Mouse (Mus musculus) embryonic facial prominence, embryonic 10.5 days (tissue): ENCODE results near the gene Synj2. TPM values are rescaled to one million over a fixed set of nuclear protein-coding genes. Genes with fewer than 3 reads are reported as not detected.

ENCODE experiments used
- DNase-seq: peaks from one replicate; pipeline ENCODE4 v3.0.0-alpha.2; 2017; ENCODE audit warnings: low spot score
- H3K27ac ChIP-seq: fragments of 300-500 bp; sonication (generic); replicated peaks from 2 replicates; pipeline ENCODE4 v1.5.1; 2016; ENCODE audit warnings: mild to moderate bottlenecking
- H3K27me3 ChIP-seq: fragments of 300-500 bp; sonication (generic); replicated peaks from 2 replicates; pipeline ENCODE4 v1.6.1; 2016; ENCODE audit warnings: low read depth, mild to moderate bottlenecking; ENCODE audit not compliant: poor library complexity, severe bottlenecking
- H3K36me3 ChIP-seq: fragments of 300-500 bp; sonication (generic); replicated peaks from 2 replicates; pipeline ENCODE4 v1.6.1; 2016; ENCODE audit warnings: mild to moderate bottlenecking, moderate library complexity
- H3K4me1 ChIP-seq: fragments of 300-500 bp; sonication (generic); 2 replicates; pipeline ENCODE4 v1.6.1; 2016
- H3K4me3 ChIP-seq: fragments of 300-500 bp; sonication (generic); 2 replicates; pipeline ENCODE4 v1.5.1; 2016; ENCODE audit warnings: mild to moderate bottlenecking, moderate library complexity
- H3K9me3 ChIP-seq: fragments of 300-500 bp; sonication (generic); 2 replicates; pipeline ENCODE4 v1.6.1; 2016; ENCODE audit warnings: mild to moderate bottlenecking
- WGBS: fragments of 180-500 bp; shearing (Covaris S2); methylation state at CpG from one replicate; pipeline ENCODE4 v1.1.7; 2016; 5-methylcytosine and 5-hydroxymethylcytosine counted together
- polyA plus RNA-seq: library from polyadenylated mRNA; unstranded; fragments of >200 nt; fragmentation: Nextera tagmentation; extraction: Ambion mirVana; gene quantifications from 2 replicates; pipeline ENCODE4 v1.2.1, GENCODE M21; 2016

Synj2 gene
- polyA plus RNA-seq, 1 experiment from 2014 or later: 1.8 TPM

DNA sequence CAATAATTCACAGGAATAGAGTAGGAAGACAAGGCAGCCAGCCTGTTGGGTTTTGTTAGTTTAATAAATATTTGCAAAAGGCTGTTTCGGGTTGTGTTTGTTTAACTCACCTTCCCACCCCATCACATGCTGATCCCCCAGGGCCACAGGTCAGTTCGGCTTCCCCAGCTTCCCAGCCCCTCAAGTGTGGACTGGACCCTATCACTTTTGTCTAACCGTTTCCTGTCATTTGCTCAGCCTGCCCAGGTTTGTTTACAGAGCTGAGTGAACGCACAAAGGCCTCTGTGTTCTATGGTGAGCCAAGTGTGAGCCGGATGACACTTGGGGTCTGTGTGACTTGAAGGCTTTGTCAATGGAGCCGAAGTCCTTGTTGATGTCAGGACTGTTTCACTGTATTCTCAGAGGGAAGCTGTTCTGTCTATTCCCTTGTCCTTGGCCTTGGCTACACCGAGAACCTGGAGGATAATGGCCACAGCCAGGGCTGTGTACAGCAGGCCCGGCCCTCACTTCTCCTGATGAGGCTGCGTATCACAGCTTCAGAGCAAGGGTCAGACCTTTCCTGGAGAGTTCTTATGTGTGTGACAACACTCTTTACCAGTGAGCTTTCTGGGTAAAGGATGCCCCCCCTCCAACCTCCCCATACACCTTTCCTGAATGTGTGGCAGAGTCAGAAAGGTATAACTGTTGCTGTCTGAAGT lies 24.2 kb downstream of the Synj2 start:
- DNase-seq: peak; percentile 37
- WGBS: 33% methylated on average over 9 of the region's 9 CpGs

DNA sequence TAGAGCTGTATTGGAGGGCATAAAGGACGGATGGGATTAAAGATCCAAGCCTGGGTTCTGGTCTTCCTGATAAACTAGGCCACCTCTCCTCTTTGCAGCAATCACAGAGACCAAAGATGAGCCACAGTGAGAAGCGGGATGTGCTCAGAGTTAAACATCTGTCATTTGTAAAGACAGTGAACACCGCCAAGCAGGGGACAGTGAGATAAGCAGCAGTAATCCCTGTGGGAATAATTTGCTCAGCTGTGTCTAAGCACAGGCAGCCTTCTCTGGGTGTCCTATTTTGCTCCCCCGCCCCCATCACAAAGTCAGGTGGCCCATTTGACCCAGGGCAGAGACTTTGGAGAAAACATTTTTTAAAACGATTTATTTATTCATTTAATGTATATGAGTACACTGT lies 25.6 kb downstream of the Synj2 start:
- Histone ChIP-seq H3K27me3 (no peaks in the 10 kb centered on the region), H3K36me3 (no peaks in the 10 kb centered on the region), H3K4me3 (no peak overlapping the region), H3K9me3 (0 out of 2 replicates have a peak, but pooled peaks cover 5% of the 10 kb centered on the region), H3K27ac (no peak overlapping the region), H3K4me1 (peaks cover 15% of the 10 kb centered on the region)
- DNase-seq: no peak
- WGBS: 83% methylated on average over 5 of the region's 5 CpGs

More for the DNA sequence above, 24.2 kb downstream of the Synj2 start:
- Histone ChIP-seq H3K27ac (peak overlapping the region; percentile 54), H3K4me3 (no peak overlapping the region), H3K36me3 (no peaks in the 10 kb centered on the region), H3K27me3 (no peaks in the 10 kb centered on the region), H3K4me1 (peaks cover 18% of the 10 kb centered on the region), H3K9me3 (0 out of 2 replicates have a peak, but pooled peaks cover 5% of the 10 kb centered on the region)

DNA sequence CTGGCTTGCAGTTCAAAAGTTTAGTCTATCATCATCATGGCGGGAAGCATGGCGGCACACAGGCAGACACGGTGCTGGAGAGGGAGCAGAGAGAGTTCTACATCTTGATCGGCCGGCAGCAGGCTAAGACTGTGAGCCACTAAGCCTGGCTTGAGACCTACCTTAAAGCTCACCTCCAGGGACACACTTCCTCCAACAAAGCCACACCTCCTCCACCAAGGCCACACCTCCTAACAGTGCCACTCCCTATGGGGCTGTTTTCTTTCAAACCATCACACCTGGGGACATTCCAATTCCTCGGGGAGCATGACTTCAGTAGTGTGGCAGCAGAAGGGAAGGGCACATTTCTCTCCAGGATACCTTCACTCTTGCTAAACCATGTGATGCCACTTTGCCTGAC lies 27.5 kb downstream of the Synj2 start:
- WGBS: 59% methylated on average over 6 of the region's 6 CpGs
- Histone ChIP-seq H3K4me3 (no peak overlapping the region), H3K27ac (no peak overlapping the region), H3K36me3 (no peaks in the 10 kb centered on the region), H3K27me3 (no peaks in the 10 kb centered on the region), H3K9me3 (no peaks in the 10 kb centered on the region), H3K4me1 (peaks cover 19% of the 10 kb centered on the region)
- DNase-seq: no peak

DNA sequence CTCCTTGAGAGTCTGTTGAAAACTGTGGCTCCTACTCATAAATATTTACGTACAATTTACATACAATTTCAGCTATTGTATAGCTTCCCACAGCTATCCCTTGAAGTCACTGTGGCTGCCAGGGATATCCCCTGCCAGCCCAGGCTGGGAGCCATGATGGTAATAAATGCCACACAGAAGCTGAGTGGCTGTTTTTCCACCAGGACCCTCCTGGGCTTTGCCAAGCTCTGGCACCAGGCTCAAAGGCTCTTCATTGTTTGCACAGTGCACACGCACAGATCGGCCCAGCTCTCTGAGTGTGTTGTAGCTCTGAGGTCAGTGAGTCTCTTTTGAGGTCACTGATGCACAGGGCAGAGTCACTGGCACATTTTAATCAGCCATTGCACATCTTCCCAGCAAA lies 28.2 kb downstream of the Synj2 start:
- no peak for DNase-seq

DNA sequence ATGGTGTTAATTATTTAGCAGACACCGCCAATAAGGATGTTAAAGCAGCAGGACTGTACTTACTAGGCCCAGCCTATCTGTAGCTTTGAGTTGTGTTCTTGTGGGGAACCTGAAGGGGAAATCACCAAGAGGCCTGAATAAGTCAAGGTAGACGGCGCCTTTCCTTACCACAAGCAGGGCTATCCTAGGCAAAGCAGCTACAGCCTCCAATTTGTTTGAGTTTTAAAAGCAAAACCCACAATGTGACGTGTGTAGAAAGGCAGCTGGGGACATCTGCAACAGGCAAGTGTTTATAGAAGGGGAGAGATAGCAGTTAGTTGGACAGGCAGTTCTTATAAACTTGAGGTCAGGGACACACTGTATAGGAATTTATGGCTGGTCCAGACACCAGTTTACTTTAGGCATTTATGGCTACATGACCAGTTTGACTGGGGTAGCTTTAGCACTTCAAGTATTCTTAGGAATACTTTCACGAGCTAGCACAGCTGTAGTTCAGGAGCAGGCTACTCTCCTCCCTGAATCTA lies 29.3 kb downstream of the Synj2 start:
- no peak for DNase-seq
- H3K27ac ChIP-seq: no peak overlapping the region
- 87% methylated on average over 5 of the region's 5 CpGs for WGBS
- no peaks in the 10 kb centered on the region for H3K9me3 ChIP-seq
- no peaks in the 10 kb centered on the region for H3K27me3 ChIP-seq
- H3K36me3 ChIP-seq: no peaks in the 10 kb centered on the region
- H3K4me1 ChIP-seq: peaks cover 15% of the 10 kb centered on the region
- no peak overlapping the region for H3K4me3 ChIP-seq

More for the DNA sequence above, 28.2 kb downstream of the Synj2 start:
- Histone ChIP-seq H3K36me3 (no peaks in the 10 kb centered on the region), H3K9me3 (no peaks in the 10 kb centered on the region), H3K27me3 (no peaks in the 10 kb centered on the region), H3K4me1 (peaks cover 19% of the 10 kb centered on the region), H3K27ac (no peak overlapping the region), H3K4me3 (no peak overlapping the region)
- WGBS: 73% methylated on average over 3 of the region's 3 CpGs

DNA sequence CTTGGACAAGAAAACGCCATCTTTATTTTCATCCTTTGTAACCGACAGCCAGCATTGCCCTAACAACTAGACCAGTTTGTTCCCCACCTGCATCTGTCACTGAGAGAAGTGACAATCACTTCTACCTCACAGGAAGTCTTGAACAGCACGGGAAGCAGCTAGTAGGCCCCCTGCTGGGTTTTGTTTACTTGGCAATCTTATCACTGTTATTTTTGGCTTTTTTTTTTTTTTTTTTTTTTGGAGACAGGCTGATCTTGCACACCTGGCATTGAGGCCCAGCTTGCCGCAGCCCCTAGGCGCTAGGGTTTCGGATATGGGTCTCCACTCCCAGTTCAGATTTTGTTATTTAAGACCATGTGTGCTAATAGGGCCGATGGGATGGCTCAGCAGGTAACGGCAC lies 32.5 kb downstream of the Synj2 start:
- no peaks in the 10 kb centered on the region for H3K9me3 ChIP-seq
- H3K4me1 ChIP-seq: peaks cover 43% of the 10 kb centered on the region
- H3K4me3 ChIP-seq: no peak overlapping the region
- H3K27ac ChIP-seq: no peak overlapping the region
- 72% methylated on average over 8 of the region's 8 CpGs for WGBS
- H3K27me3 ChIP-seq: no peaks in the 10 kb centered on the region
- DNase-seq: no peak
- H3K36me3 ChIP-seq: no peaks in the 10 kb centered on the region

DNA sequence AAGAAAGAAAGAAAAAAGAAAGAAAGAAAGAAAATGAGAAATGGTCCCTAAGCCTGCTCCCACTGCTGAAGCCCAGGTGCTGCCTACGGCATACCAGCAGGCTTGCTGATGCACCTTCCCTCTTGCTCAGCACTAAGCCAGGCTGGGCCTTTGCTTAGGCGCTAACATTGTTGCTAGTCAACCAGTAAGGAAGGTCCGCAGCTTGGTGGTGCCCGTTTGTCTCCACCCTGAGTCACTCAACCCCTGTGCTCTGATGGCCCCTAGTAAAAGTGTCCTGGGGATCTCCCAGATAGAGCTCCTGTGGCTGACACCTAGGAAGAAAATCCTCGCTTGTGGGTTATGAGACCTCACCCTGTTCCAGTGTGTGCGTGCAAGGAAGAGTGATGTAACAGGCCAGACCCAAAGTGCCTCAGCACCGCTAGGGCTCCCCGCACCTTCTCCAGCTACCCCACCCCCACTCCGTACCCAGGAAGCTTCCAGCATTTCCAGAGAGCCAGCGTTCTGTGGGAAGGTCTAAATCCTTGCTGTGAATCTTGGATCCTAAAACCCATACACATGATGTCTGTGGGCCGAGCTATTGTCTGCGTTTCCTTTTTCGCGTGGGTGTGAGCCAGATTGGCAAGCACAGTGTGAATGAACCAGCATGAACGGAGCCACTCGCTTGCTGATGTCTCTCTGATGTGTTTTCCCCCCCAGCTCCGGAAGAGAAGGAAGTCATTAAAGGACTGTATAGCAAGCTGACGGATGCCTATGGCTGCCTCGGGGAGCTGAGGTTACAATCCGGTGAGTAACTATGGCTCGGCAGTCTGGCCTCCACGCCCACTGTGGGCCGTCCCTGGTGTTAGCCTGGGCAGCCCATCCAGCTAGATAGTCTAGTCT lies 34.3 kb downstream of the Synj2 start:
- DNase-seq: peak; percentile 30
- Histone ChIP-seq H3K27ac (peak overlapping the region; percentile 45), H3K36me3 (no peaks in the 10 kb centered on the region), H3K4me1 (peaks cover 41% of the 10 kb centered on the region), H3K9me3 (no peaks in the 10 kb centered on the region), H3K27me3 (no peaks in the 10 kb centered on the region), H3K4me3 (no peak overlapping the region)
- 53% methylated on average over 23 of the region's 23 CpGs for WGBS

DNA sequence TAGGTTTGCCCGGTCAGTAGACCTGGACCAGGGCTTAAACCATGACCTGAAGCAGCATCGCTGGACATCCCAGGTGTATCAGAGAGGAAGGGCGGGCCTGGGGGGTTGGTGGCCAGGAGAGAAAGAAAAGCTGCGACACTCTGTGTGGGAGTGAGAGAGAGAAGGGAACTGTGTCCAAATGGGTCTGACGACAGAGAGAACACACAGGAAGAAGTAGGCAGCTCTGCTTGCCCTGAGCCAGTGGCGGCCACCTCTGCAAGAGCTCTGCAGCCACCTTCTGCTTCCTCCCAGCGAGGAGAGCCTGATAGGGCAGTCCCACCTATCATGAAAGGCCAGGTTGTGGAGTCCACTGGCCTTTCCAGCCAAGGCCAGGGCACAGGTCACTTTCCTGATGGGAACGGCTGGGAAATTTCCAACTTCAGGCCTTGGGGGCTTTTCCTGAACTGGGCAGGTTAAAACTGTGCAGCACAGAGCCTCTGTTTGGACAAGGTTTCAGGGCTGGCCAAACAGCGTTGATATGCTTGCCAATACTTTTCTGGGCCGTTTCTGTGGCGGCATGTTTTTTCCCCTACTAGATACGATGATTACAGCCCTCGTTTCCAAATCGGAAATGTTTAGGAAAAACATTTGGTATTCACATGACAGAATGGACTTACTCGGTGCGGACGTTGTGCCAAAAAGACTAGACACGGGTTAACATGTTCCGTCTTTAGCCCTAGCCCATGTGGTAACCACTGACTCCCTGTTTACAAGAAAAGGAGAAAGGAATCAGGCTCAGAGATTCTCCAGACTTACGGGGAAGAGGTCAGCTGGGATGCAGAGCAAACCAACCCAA lies 35.4 kb downstream of the Synj2 start:
- WGBS: 70% methylated on average over 20 of the region's 20 CpGs
- Histone ChIP-seq H3K4me1 (peaks cover 41% of the 10 kb centered on the region), H3K27ac (peak overlapping the region; percentile 59), H3K9me3 (no peaks in the 10 kb centered on the region), H3K36me3 (no peaks in the 10 kb centered on the region), H3K4me3 (no peak overlapping the region), H3K27me3 (no peaks in the 10 kb centered on the region)
- no peak for DNase-seq

DNA sequence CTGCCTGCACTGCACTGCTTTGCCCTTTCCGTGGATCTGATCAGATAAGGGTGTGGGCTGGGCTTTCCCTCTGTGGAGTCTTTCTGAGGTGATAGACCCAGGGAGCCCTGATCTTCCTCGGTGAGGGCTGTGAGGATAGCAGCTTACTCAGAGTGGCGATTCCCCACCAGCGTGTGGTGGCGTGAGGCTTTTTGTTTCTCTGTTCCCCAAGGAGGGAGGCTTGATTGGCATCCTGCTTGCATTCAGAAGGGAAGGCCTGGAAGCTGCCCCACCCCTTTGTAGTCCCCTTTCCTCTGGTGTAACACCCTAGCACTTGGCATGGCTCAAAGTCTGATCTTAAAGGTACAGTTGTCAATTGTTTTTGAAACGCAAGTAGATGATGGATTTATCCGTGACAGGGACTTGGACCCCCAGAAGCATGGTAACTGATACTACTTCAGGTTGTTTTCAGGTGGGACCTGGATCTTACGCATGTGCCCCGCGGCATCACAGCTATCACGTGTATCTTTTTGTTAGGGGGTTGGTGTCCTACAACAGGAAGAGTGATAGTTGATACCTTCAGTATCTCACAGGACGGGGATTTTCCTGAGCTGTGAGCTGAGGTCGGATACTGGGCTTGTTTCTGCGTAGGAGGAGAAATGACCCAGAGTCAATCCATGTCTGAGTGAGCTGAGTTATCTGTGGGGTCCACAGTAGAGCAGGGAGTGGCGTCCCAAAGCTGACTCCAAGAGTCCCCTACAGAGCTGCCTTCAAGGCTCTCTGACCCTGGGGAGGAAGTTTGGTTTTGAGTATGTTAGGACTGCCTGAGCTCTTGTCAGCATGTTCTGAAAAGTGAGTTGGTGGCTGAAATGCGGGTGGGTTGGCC lies 36.2 kb downstream of the Synj2 start:
- peaks cover 41% of the 10 kb centered on the region for H3K4me1 ChIP-seq
- no peaks in the 10 kb centered on the region for H3K9me3 ChIP-seq
- 0 out of 2 replicates have a peak, but pooled peaks cover 4% of the 10 kb centered on the region for H3K27me3 ChIP-seq
- H3K27ac ChIP-seq: peak overlapping the region; percentile 59
- 50% methylated on average over 16 of the region's 16 CpGs for WGBS
- no peaks in the 10 kb centered on the region for H3K36me3 ChIP-seq
- DNase-seq: no peak
- no peak overlapping the region for H3K4me3 ChIP-seq

DNA sequence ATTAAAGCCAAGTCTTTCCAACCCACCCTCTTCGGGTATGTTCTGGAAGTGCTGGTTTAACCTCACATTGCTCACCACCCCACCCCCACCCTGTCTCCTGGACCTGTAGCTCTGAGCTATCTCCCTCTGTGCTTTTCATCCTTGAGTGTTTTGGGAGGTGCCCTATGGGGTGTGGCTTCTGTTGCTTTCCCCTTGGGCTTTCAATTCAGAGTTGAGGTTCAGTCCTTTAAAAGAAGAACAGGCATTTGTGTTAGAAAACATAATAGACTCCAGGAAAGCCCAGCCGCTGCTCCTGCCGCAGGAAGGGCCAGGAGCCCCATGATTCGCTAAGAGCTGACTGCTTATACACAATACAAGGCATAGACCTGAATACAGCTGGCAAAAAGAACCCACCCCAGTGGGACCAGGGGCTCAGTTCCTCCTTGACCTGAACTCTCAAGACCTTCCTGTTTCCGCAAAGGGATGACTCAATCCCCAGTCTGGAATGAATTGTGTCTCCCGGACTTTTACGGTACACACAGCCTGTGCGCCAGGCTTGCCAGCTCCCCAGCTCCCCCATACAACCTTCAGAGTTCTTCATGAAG lies 36.9 kb downstream of the Synj2 start:
- WGBS: 68% methylated on average over 8 of the region's 8 CpGs
- H3K4me3 ChIP-seq: no peak overlapping the region
- H3K27ac ChIP-seq: peak overlapping the region; percentile 35; the same call in 1 of the 2 replicates
- no peak for DNase-seq
- 0 out of 2 replicates have a peak, but pooled peaks cover 4% of the 10 kb centered on the region for H3K27me3 ChIP-seq
- H3K36me3 ChIP-seq: no peaks in the 10 kb centered on the region
- H3K9me3 ChIP-seq: no peaks in the 10 kb centered on the region
- H3K4me1 ChIP-seq: peaks cover 41% of the 10 kb centered on the region

DNA sequence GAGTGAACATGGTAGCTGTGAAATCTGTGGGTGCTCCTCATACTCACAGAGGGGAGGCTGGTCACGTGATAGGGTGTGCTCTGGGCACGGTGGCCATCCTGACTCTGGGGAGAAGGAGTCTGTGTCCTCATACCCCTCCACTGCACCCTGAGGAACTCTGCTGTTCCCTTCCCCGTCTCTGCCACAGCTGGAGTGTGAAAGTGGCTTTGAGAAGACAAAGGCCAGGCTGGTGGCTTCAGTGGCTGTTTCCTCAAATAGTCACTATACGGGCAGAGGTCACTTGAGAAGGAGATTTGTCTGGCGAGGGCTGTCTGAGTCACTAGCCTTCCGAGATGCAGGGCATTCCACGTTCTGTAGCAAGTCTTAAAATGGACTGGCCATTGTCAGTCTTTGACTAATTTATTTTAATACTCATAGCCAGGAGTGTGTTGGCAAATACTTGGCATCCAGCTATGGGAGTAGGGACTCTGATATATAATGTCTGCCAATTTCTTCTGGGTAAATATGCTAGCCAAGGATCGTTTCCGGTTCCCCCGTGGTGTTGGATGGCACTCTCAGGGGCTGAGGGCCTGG lies 37.5 kb downstream of the Synj2 start:
- Histone ChIP-seq H3K27ac (peak overlapping the region; percentile 35; the same call in 1 of the 2 replicates), H3K9me3 (no peaks in the 10 kb centered on the region), H3K36me3 (no peaks in the 10 kb centered on the region), H3K4me1 (peaks cover 41% of the 10 kb centered on the region), H3K4me3 (no peak overlapping the region), H3K27me3 (0 out of 2 replicates have a peak, but pooled peaks cover 4% of the 10 kb centered on the region)
- no peak for DNase-seq
- WGBS: 76% methylated on average over 10 of the region's 10 CpGs
